Mouse (Mus musculus) forebrain, embryonic 11.5 days (tissue): ENCODE data around the gene Gm49322. TPM values are rescaled to one million over a fixed set of nuclear protein-coding genes. Genes with fewer than 3 reads are reported as not detected.

Source experiments
- ATAC-seq: fragments of 200-750 bp; cut with Nextera tagmentation; replicated peaks from 2 replicates; pipeline ENCODE4 v1.8.0; 2017; ENCODE audit warnings: moderate TSS enrichment; ENCODE audit not compliant: low FRiP score
- DNase-seq: peaks from one replicate; pipeline ENCODE4 v3.0.0-alpha.2; 2017; ENCODE audit warnings: low spot score
- H3K27ac ChIP-seq: fragments of 300-500 bp; sonication (generic); 2 replicates; pipeline ENCODE4 v1.5.1; 2014; ENCODE audit warnings: low read depth, low read length
- H3K27me3 ChIP-seq: fragments of 300-500 bp; sonication (generic); 2 replicates; pipeline ENCODE4 v1.6.1; 2014; ENCODE audit warnings: mild to moderate bottlenecking, low read length, mixed read lengths; ENCODE audit not compliant: control insufficient read depth, insufficient read depth
- H3K36me3 ChIP-seq: fragments of 300-500 bp; sonication (generic); 2 replicates; pipeline ENCODE4 v1.6.1; 2014; ENCODE audit warnings: mild to moderate bottlenecking, low read length, moderate library complexity, mixed read lengths; ENCODE audit not compliant: control insufficient read depth, insufficient read depth
- H3K4me1 ChIP-seq: fragments of 300-500 bp; sonication (generic); replicated peaks from 2 replicates; pipeline ENCODE4 v1.6.1; 2014; ENCODE audit warnings: low read length, mixed read lengths; ENCODE audit not compliant: control insufficient read depth, insufficient read depth
- H3K4me2 ChIP-seq: fragments of 300-500 bp; sonication (generic); 2 replicates; pipeline ENCODE4 v1.6.1; 2014; ENCODE audit warnings: low read depth, mild to moderate bottlenecking, low read length, moderate library complexity, mixed read lengths; ENCODE audit not compliant: severe bottlenecking
- H3K4me3 ChIP-seq: fragments of 300-500 bp; sonication (generic); 2 replicates; pipeline ENCODE4 v1.5.1; 2014; ENCODE audit warnings: low read depth, low read length
- H3K9ac ChIP-seq: fragments of 300-500 bp; sonication (generic); 2 replicates; pipeline ENCODE4 v1.6.1; 2014; ENCODE audit warnings: low read length
- H3K9me3 ChIP-seq: fragments of 300-500 bp; sonication (generic); 2 replicates; pipeline ENCODE4 v1.6.1; 2016; ENCODE audit warnings: low read length, mixed read lengths; ENCODE audit not compliant: control insufficient read depth
- WGBS: fragments of 180-500 bp; shearing (Covaris S2); extraction: QIAGEN DNeasy Blood & Tissue Kit; methylation state at CpG from one replicate; pipeline ENCODE4 v1.1.7; 2014; 5-methylcytosine and 5-hydroxymethylcytosine counted together
- polyA plus RNA-seq: library from polyadenylated mRNA; unstranded; fragments of >200 nt; fragmentation: Nextera tagmentation; extraction: Ambion mirVana; gene quantifications from 2 replicates; pipeline ENCODE4 v1.2.1, GENCODE M21; 2014

Gm49322 gene
- polyA plus RNA-seq, 1 experiment from 2014 or later = 4.7 TPM

DNA sequence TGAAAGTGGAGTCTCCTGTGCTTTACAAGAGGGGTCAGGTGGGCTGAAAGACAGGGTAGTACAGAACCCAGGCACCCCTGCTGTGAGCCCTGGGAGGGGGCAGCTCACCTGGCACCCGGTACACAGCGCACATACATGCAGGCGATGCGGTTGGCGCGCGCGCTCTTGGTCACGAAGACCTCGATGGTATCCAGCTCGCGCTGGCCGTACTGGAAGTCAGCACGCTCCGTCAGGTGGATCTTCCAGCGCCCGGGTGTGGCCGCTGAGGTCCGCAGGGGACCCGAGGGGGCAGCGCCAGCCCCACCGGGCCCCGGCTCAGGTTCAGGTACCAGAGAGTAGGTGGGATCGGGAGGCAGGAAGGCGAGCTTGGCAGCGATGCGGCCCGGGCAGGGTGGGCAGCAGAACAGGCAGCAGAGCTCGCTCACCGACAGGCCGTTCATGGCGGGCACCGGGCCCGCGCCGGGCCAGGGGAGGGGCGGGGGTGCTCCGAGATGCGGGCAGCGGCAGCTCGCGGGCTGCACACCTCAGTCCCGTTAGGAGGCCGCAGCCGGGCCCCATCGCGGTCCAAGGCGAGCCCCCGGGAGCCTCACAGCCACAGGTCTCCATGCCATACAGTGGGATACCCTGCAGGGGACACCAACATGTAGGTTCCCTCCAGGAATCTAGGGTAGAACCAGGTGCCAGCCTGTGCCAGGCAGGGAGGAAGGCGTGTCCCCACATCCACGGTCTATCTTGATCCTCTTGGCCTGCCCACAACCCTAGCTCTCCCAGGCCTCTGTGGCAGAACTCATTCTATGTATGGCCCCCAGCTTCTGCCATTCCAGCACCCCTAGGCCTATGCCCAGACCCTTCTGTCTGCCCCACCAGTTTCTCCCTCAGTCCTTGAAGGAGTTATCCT, 19.2 kb upstream of the Gm49322 start:
- Histone ChIP-seq H3K4me1 (peaks cover 14% of the 10 kb centered on the region), H3K4me3 (no peak overlapping the region), H3K4me2 (no peak overlapping the region), H3K27me3 (no peaks in the 10 kb centered on the region), H3K36me3 (no peaks in the 10 kb centered on the region; the same call in 1 of the 2 replicates), H3K27ac (0 out of 2 replicates have a peak overlapping the region, but pooled peaks have one; percentile 31), H3K9me3 (no peaks in the 10 kb centered on the region), H3K9ac (no peak overlapping the region)
- WGBS = 93% methylated on average over 51 of the region's 51 CpGs
- DNase-seq (peak; percentile 52), ATAC-seq (no peak)

- H3K27ac ChIP-seq = no peak overlapping the region
- H3K4me1 ChIP-seq = peaks cover 14% of the 10 kb centered on the region
- ATAC-seq = no peak
- H3K27me3 ChIP-seq = no peaks in the 10 kb centered on the region
- H3K4me2 ChIP-seq = no peak overlapping the region
- WGBS = 62% methylated on average over 4 of the region's 4 CpGs
- no peak overlapping the region for H3K9ac ChIP-seq
- no peaks in the 10 kb centered on the region; the same call in 1 of the 2 replicates for H3K36me3 ChIP-seq
- no peaks in the 10 kb centered on the region for H3K9me3 ChIP-seq
- no peak overlapping the region for H3K4me3 ChIP-seq
- peak; percentile 56 for DNase-seq
Measured at GRCm38 (mm10) chr10:80587305-80587657, 18.5 kb upstream of the Gm49322 start.

- H3K27ac ChIP-seq = no peak overlapping the region
- peak overlapping the region; percentile 95 for H3K4me3 ChIP-seq
- H3K4me2 ChIP-seq = peak overlapping the region; percentile 93
- H3K4me1 ChIP-seq = peaks cover 14% of the 10 kb centered on the region
- H3K9ac ChIP-seq = peak overlapping the region; percentile 85
- no peak for ATAC-seq
- no peaks in the 10 kb centered on the region for H3K9me3 ChIP-seq
- H3K27me3 ChIP-seq = no peaks in the 10 kb centered on the region
- H3K36me3 ChIP-seq = no peaks in the 10 kb centered on the region; the same call in 1 of the 2 replicates
- DNase-seq = peak; percentile 50
- 22% methylated on average over 12 of the region's 12 CpGs for WGBS
Measured at GRCm38 (mm10) chr10:80589127-80589878, 16.5 kb upstream of the Gm49322 start.

GRCm38 (mm10) chr10:80589879-80590854, 15.7 kb upstream of the Gm49322 start, which contains the start of gene Abhd17a:
Gene Abhd17a, minus strand, starts transcription at chr10:80590341.
- H3K4me3 ChIP-seq = peak within 1 kb of the TSS; percentile 95
- H3K4me1 ChIP-seq = peaks cover 14% of the 10 kb centered on the region
- no peaks in the 10 kb centered on the region; the same call in 1 of the 2 replicates for H3K36me3 ChIP-seq
- H3K9ac ChIP-seq = peak within 1 kb of the TSS; percentile 85
- DNase-seq (peak; percentile 97), ATAC-seq (peak; percentile 97)
- under 1% methylated on average over 70 of the region's 73 CpGs for WGBS
- no peak within 1 kb of the TSS for H3K27ac ChIP-seq
- peak within 1 kb of the TSS; percentile 93 for H3K4me2 ChIP-seq
- H3K9me3 ChIP-seq = no peaks in the 10 kb centered on the region
- H3K27me3 ChIP-seq = no peaks in the 10 kb centered on the region

DNA sequence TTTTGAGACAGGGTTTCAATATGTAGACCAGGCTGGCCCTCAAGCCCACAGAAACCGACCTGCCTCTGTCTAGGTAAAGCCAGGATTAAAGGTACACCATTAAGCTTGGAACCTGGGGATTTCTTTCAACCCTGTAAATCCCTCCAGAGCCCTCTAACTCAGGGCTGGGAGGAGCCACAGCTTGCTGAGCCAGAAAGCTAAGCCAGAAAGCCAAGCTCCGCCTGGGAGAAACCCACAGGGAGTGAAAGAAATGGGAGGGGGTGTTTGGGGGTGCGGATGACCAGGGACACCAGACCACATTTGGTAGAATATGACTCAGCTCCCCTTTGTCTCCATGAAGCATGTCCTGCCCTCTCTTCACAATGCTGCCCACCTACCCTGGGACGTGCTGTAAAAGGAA, 9.5 kb upstream of the Gm49322 start:
- Histone ChIP-seq H3K4me3 (no peak overlapping the region), H3K9me3 (no peaks in the 10 kb centered on the region), H3K36me3 (no peaks in the 10 kb centered on the region), H3K4me2 (no peak overlapping the region), H3K27ac (no peak overlapping the region), H3K4me1 (no peaks in the 10 kb centered on the region), H3K27me3 (no peaks in the 10 kb centered on the region), H3K9ac (no peak overlapping the region)
- DNase-seq = no peak
- WGBS = 42% methylated on average over 4 of the region's 4 CpGs
- ATAC-seq = no peak

- Histone ChIP-seq H3K9ac (peak within 1 kb of the TSS; percentile 67), H3K27me3 (no peaks in the 10 kb centered on the region), H3K36me3 (no peaks in the 10 kb centered on the region; the same call in 1 of the 2 replicates), H3K9me3 (no peaks in the 10 kb centered on the region), H3K4me3 (peak within 1 kb of the TSS; percentile 75), H3K27ac (peak within 1 kb of the TSS; percentile 58), H3K4me2 (peak within 1 kb of the TSS; percentile 89), H3K4me1 (peaks cover 9% of the 10 kb centered on the region)
- under 1% methylated on average over 54 of the region's 54 CpGs for WGBS
- peak; percentile 96 for DNase-seq
- peak; percentile 95 for ATAC-seq
Measured at GRCm38 (mm10) chr10:80602698-80603325, 3.0 kb upstream of the Gm49322 start, which contains the start of the genes Scamp4 and Adat3. Gene Scamp4, plus strand, starts transcription at chr10:80602872. Gene Adat3, plus strand, starts transcription at chr10:80602880.

GRCm38 (mm10) chr10:80603364-80603763, 2.5 kb upstream of the Gm49322 start:
- Histone ChIP-seq H3K4me1 (peaks cover 9% of the 10 kb centered on the region), H3K27ac (peak overlapping the region; percentile 58), H3K4me3 (peak overlapping the region; percentile 75), H3K4me2 (peak overlapping the region; percentile 89), H3K27me3 (no peaks in the 10 kb centered on the region), H3K36me3 (no peaks in the 10 kb centered on the region; the same call in 1 of the 2 replicates), H3K9me3 (no peaks in the 10 kb centered on the region), H3K9ac (peak overlapping the region; percentile 67)
- ATAC-seq (peak; percentile 39), DNase-seq (no peak)
- WGBS = 34% methylated on average over 7 of the region's 7 CpGs
